Mouse (Mus musculus) intestine, embryonic 16.5 days (tissue): ENCODE results near the gene Rtbdn. TPM values are rescaled to one million over a fixed set of nuclear protein-coding genes. Genes with fewer than 3 reads are reported as not detected.

ENCODE experiments used
- ATAC-seq: fragments of 200-750 bp; cut with Nextera tagmentation; 2 replicates; pipeline ENCODE4 v1.8.0; 2017; ENCODE audit warnings: moderate TSS enrichment, moderate library complexity
- H3K27ac ChIP-seq: fragments of 300-500 bp; sonication (generic); 2 replicates; pipeline ENCODE4 v1.5.1; 2014; ENCODE audit warnings: mild to moderate bottlenecking, low read length
- H3K27me3 ChIP-seq: fragments of 300-500 bp; sonication (generic); replicated peaks from 2 replicates; pipeline ENCODE4 v1.6.1; 2014; ENCODE audit warnings: low read length, control low read depth, mixed read lengths; ENCODE audit not compliant: control insufficient read depth, insufficient read depth
- H3K36me3 ChIP-seq: fragments of 300-500 bp; sonication (generic); 2 replicates; pipeline ENCODE4 v1.6.1; 2014; ENCODE audit warnings: low read length, control low read depth; ENCODE audit not compliant: control insufficient read depth, insufficient read depth
- H3K4me1 ChIP-seq: fragments of 300-500 bp; sonication (generic); 2 replicates; pipeline ENCODE4 v1.6.1; 2014; ENCODE audit warnings: low read length, control low read depth, mixed read lengths; ENCODE audit not compliant: control insufficient read depth, insufficient read depth
- H3K4me2 ChIP-seq: fragments of 300-500 bp; sonication (generic); 2 replicates; pipeline ENCODE4 v1.6.1; 2014; ENCODE audit warnings: low read depth, low read length, control low read depth
- H3K4me3 ChIP-seq: fragments of 300-500 bp; sonication (generic); 2 replicates; pipeline ENCODE4 v1.5.1; 2014; ENCODE audit warnings: mild to moderate bottlenecking, low read length
- H3K9ac ChIP-seq: fragments of 300-500 bp; sonication (generic); 2 replicates; pipeline ENCODE4 v1.6.1; 2014; ENCODE audit warnings: low read depth, low read length
- H3K9me3 ChIP-seq: fragments of 300-500 bp; sonication (generic); 2 replicates; pipeline ENCODE4 v1.6.1; 2016; ENCODE audit warnings: low read length, control low read depth; ENCODE audit not compliant: control insufficient read depth
- WGBS: fragments of 180-500 bp; shearing (Covaris S2); extraction: QIAGEN DNeasy Blood & Tissue Kit; methylation state at CpG from one replicate; pipeline ENCODE4 v1.1.7; 2014; 5-methylcytosine and 5-hydroxymethylcytosine counted together
- polyA plus RNA-seq: library from polyadenylated mRNA; unstranded; fragments of >200 nt; fragmentation: Nextera tagmentation; extraction: Ambion mirVana; gene quantifications from 2 replicates; pipeline ENCODE4 v1.2.1, GENCODE M21; 2015

The Rtbdn gene
- polyA plus RNA-seq, 1 experiment from 2014 or later, result 0.24 TPM

GRCm38 (mm10) chr8:84934860-84935259 lies 11.9 kb upstream of the Rtbdn start:
- no peak overlapping the region for H3K27ac ChIP-seq
- peak; percentile 31; the same call in 1 of the 2 replicates for ATAC-seq
- peaks cover 9% of the 10 kb centered on the region; the same call in 1 of the 2 replicates for H3K4me1 ChIP-seq
- no peak overlapping the region for H3K9ac ChIP-seq
- H3K36me3 ChIP-seq, result no peaks in the 10 kb centered on the region
- peaks cover 61% of the 10 kb centered on the region for H3K27me3 ChIP-seq
- no peaks in the 10 kb centered on the region for H3K9me3 ChIP-seq
- 1% methylated on average over 15 of the region's 15 CpGs for WGBS
- no peak overlapping the region for H3K4me2 ChIP-seq
- H3K4me3 ChIP-seq, result no peak overlapping the region; the same call in 1 of the 2 replicates

DNA sequence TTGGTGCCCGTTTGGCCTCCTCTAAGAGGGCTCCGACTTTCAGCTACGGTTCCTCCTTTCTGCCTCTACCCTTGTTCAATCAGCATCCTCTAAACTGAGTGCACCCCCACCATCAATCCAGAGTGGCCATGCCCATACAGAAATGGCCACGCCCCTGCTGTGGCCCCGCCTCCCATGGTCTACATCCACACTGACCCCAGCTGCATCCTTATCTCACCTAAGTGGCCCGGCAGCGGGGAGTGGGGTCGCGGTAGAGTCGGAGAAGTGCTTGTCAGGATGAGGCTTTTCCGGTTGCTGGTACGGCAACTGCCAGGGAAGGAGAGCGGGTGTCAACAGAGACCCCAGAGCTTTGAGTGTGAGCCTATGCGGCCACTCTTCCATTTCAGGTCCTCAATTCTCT lies 11.3 kb upstream of the Rtbdn start:
- WGBS, result 8% methylated on average over 14 of the region's 14 CpGs

GRCm38 (mm10) chr8:84936041-84936961 lies 10.5 kb upstream of the Rtbdn start:
- peak overlapping the region; percentile 58; the same call in 1 of the 2 replicates for H3K9ac ChIP-seq
- peaks cover 49% of the 10 kb centered on the region for H3K27me3 ChIP-seq
- H3K4me3 ChIP-seq, result peak overlapping the region; percentile 53
- ATAC-seq, result peak; percentile 21
- H3K4me1 ChIP-seq, result peaks cover 9% of the 10 kb centered on the region; the same call in 1 of the 2 replicates
- H3K27ac ChIP-seq, result no peak overlapping the region
- peak overlapping the region; percentile 86 for H3K4me2 ChIP-seq
- 24% methylated on average over 23 of the region's 23 CpGs for WGBS
- no peaks in the 10 kb centered on the region for H3K9me3 ChIP-seq
- no peaks in the 10 kb centered on the region for H3K36me3 ChIP-seq

More for the DNA sequence above, 11.3 kb upstream of the Rtbdn start:
- H3K27me3 ChIP-seq, result peaks cover 54% of the 10 kb centered on the region
- no peak overlapping the region for H3K9ac ChIP-seq
- no peak overlapping the region for H3K4me2 ChIP-seq
- 0 out of 2 replicates have a peak, but pooled peaks have one; percentile 24 for ATAC-seq
- no peak overlapping the region for H3K27ac ChIP-seq
- peaks cover 9% of the 10 kb centered on the region; the same call in 1 of the 2 replicates for H3K4me1 ChIP-seq
- no peaks in the 10 kb centered on the region for H3K36me3 ChIP-seq
- no peaks in the 10 kb centered on the region for H3K9me3 ChIP-seq
- H3K4me3 ChIP-seq, result no peak overlapping the region

GRCm38 (mm10) chr8:84936962-84937546 lies 9.7 kb upstream of the Rtbdn start, which contains the start of gene Mast1:
Gene Mast1, minus strand, starts transcription at chr8:84937359.
- under 1% methylated on average over 46 of the region's 50 CpGs for whole genome bisulfite sequencing
- peak within 1 kb of the TSS; percentile 58 for H3K9ac ChIP-seq

GRCm38 (mm10) chr8:84937620-84938485 lies 8.9 kb upstream of the Rtbdn start:
- Histone ChIP-seq H3K27ac (no peak overlapping the region), H3K36me3 (no peaks in the 10 kb centered on the region), H3K4me2 (peak overlapping the region; percentile 86; the same call in 1 of the 2 replicates), H3K9me3 (no peaks in the 10 kb centered on the region), H3K27me3 (peaks cover 45% of the 10 kb centered on the region), H3K9ac (no peak overlapping the region), H3K4me3 (peak overlapping the region; percentile 53; the same call in 1 of the 2 replicates), H3K4me1 (peaks cover 9% of the 10 kb centered on the region; the same call in 1 of the 2 replicates)
- WGBS, result 67% methylated on average over 13 of the region's 13 CpGs
- no peak for ATAC-seq

More at GRCm38 (mm10) chr8:84936962-84937546, 9.7 kb upstream of the Rtbdn start, which contains the start of gene Mast1:
- no peaks in the 10 kb centered on the region for H3K36me3 ChIP-seq
- ATAC-seq, result peak; percentile 65
- peaks cover 47% of the 10 kb centered on the region for H3K27me3 ChIP-seq
- no peak within 1 kb of the TSS for H3K27ac ChIP-seq
- H3K4me3 ChIP-seq, result peak within 1 kb of the TSS; percentile 53
- H3K9me3 ChIP-seq, result no peaks in the 10 kb centered on the region
- H3K4me1 ChIP-seq, result peaks cover 9% of the 10 kb centered on the region; the same call in 1 of the 2 replicates
- peak within 1 kb of the TSS; percentile 86 for H3K4me2 ChIP-seq

GRCm38 (mm10) chr8:84943699-84944098 lies 3.1 kb upstream of the Rtbdn start:
- no peak for ATAC-seq
- H3K4me3 ChIP-seq, result no peak overlapping the region
- no peaks in the 10 kb centered on the region for H3K9me3 ChIP-seq
- WGBS, result 24% methylated on average over 4 of the region's 4 CpGs
- peaks cover 48% of the 10 kb centered on the region for H3K27me3 ChIP-seq
- no peak overlapping the region for H3K4me2 ChIP-seq
- no peak overlapping the region for H3K9ac ChIP-seq
- H3K27ac ChIP-seq, result no peak overlapping the region
- no peaks in the 10 kb centered on the region for H3K36me3 ChIP-seq
- H3K4me1 ChIP-seq, result peaks cover 13% of the 10 kb centered on the region

GRCm38 (mm10) chr8:84944478-84945160 lies 2.2 kb upstream of the Rtbdn start:
- peak overlapping the region; percentile 15; the same call in 1 of the 2 replicates for H3K4me3 ChIP-seq

DNA sequence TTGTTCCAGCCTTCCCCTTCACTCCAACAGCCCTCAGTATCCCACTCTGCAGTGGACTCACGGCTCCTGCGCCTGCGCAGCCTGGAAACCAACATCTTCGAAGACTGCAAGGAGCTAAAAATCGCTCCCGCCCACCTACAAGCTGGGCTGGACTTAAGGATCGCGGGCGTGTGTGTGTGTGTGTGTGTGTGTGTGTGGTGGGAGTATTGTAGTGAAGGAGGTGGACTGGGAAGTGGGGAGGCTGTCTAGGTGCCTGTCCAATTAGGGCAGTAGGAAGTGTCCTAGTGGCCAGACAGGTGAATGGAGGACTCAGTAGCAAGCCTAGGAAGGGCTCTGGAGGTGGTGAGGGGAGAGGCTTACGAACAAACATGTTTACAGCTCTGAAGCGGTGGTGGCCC lies 1.6 kb upstream of the Rtbdn start:
- H3K4me3 ChIP-seq, result peak overlapping the region; percentile 43

More at GRCm38 (mm10) chr8:84944478-84945160, 2.2 kb upstream of the Rtbdn start:
- peaks cover 13% of the 10 kb centered on the region for H3K4me1 ChIP-seq
- no peaks in the 10 kb centered on the region for H3K9me3 ChIP-seq
- H3K27me3 ChIP-seq, result peaks cover 48% of the 10 kb centered on the region
- H3K36me3 ChIP-seq, result no peaks in the 10 kb centered on the region
- WGBS, result 4% methylated on average over 26 of the region's 26 CpGs
- peak overlapping the region; percentile 35 for H3K4me2 ChIP-seq
- no peak overlapping the region for H3K27ac ChIP-seq
- peak; percentile 73 for ATAC-seq
- H3K9ac ChIP-seq, result no peak overlapping the region

More for the DNA sequence above, 1.6 kb upstream of the Rtbdn start:
- no peak; the same call in 1 of the 2 replicates for ATAC-seq
- peaks cover 13% of the 10 kb centered on the region for H3K4me1 ChIP-seq
- 6% methylated on average over 11 of the region's 11 CpGs for WGBS
- no peak overlapping the region for H3K27ac ChIP-seq
- H3K4me2 ChIP-seq, result no peak overlapping the region; the same call in 1 of the 2 replicates
- no peaks in the 10 kb centered on the region for H3K36me3 ChIP-seq
- no peaks in the 10 kb centered on the region for H3K9me3 ChIP-seq
- H3K27me3 ChIP-seq, result peaks cover 48% of the 10 kb centered on the region
- H3K9ac ChIP-seq, result no peak overlapping the region
